Mouse (Mus musculus) liver (tissue): ENCODE measurements around the gene Xkrx.
"Not testable (repeated sequence)": the region's sequence is repeated elsewhere in the genome, so short reads cannot be mapped to it uniquely, and the experiment has no call there.

Source experiments
- DNase-seq: peaks from one replicate; pipeline ENCODE4 v3.0.0-alpha.2; 2020; ENCODE audit warnings: mixed read lengths

Xkrx gene

DNA sequence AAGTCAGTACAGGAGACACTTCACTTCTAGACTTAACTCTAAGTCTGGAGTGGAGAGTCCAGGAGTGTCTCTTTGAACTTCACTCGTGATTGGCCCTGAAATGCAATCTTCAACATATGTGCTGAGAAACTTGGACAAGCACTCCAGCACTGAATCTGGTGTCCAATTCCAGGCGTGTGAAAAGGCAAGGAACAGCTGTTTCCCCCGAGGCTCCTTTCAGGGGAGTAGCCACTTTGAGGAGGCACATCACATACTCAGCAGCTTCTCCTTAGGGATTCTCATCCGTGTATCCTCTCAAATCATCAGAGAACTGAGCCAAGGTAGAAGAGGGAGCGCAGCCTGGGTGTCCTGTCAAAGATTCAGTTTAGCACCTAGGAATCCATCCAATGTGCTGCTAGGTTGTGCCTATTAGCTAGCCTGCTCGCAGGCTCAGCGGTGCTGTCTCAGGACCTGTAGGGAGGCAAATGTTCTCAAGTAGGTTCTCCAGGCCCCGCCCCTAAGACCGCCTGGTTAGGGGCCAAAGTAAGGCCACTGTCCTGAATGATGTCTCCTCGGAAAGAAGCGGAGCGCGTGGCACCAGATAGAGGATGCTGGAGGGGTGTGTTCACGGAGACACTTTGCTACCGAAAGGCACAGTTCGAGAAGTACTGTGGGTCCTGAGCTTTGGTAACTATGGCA lies at the start of gene Xkrx:
TSS of gene Xkrx (minus strand) at position 34 of the 678 bp plus-strand sequence.
- no peak for DNase-seq

DNA sequence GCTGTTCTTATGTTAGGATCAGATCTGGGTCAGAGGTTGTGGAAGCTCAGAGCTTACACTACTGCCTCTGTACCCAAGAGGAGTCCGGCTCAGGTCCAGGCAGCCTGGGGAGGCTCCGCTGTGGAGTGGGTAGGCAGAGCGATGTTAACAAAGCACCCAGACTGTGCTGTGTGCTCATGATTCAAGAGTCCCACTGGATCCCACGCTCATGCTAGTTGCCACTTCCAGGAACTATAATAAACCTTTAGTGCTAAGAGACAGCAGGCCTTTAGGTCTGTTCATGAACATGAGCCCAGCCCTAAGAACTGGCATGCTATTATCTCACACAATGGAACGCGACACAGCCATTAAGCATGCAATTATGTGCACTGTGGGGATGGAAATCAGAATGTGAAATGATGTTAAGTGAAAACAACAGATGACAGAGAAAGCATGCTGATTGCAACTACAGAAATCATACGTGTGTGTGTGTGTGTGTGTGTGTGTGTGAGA lies 49.3 kb upstream of the Xkrx start:
- DNase-seq = no peak

DNA sequence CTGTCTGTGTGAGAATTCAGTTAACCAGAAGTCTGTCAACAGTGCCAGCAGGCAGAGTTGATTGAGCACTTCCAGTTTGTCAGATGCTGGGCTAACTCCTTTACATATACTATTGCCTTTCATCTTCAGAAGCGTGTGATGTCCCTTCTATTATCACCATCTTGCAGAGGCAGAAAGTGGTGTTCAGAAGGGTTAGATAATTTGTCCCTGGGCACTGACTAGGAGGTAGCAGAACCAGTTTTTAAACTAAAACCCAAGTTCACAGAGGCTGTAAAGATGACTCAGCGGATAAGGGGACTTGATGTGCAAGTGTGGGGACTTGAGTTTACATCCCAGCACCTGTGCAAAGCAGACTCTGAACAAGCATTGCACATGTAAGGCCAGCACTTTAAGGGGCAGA lies 46.6 kb upstream of the Xkrx start:
- DNase-seq = no peak

DNA sequence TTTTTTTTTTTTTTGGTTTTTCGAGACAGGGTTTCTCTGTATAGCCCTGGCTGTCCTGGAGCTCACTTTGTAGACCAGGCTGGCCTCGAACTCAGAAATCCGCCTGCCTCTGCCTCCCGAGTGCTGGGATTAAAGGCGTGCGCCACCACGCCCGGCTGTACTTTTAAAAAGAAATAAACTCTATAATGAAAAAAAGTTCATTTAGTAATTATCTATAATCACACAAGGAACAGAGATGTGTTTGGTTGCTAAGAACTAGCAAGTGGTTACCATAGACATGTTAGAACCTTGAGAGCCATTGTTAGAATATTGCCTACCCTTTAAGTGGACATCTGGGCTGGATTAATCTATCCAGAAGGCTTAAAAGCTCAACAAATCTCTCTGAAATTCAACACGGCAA lies 25.3 kb upstream of the Xkrx start, which contains the start of gene Arl13a:
TSS of gene Arl13a (plus strand) at position 301 of the 400 bp plus-strand sequence.
- not testable (repeated sequence) for DNase-seq

DNA sequence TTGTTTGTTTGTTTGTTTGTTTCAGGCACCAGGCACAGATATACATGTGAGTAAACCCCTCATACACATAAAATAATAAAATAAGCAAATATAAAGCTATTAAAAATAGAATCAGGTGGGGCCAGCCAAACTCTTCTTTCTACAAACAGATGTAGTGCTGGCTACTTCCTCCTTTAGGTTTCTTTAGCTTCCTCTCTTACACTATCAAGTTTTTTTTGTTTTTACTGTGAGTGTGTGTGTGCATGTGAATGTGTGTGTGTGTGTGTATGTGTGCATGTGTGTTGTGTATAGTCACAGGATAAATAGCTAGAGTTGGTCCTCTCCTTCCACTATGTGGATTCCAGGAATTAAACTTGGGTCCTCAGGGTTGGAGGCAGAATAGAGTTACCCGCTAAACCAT lies 12.8 kb upstream of the Xkrx start:
- no peak for DNase-seq

DNA sequence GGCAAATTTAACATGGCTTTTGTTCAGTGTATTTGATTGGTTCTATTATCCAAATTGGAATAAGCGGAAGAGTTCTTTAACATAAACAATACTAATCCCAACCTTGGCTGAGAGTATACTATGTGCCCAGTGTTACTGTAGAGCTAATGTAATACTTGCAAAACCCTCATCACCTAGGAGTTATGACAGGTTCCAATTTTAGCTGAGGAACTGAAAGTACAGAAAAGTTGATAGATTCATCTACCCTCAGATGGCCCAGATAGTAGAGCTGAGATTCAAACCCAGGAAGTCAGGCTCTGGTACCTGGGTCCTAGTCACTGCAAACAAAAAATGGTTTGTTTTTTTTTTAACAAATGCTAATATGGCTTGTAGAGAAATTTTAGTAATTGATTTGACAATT lies 8.7 kb upstream of the Xkrx start:
- no peak for DNase-seq

DNA sequence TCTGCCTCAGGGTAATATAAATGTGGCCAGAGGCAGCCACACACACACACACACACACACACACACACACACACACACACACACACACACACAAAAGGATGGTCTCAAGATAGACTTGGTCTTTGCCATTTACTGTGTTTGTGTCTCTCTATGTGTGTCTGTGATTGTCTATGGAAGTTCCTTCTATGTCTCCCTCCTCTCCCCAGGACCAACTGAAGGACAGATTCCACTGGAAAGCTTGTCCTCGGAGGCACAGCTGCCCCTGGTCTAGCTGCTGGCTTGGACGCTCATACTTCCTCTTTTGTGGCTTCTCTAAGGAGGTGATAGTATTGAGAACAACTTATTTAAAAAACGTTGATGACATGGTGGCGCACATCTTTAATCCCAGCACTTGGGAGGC lies 1.6 kb upstream of the Xkrx start:
- peak; percentile 2 for DNase-seq

DNA sequence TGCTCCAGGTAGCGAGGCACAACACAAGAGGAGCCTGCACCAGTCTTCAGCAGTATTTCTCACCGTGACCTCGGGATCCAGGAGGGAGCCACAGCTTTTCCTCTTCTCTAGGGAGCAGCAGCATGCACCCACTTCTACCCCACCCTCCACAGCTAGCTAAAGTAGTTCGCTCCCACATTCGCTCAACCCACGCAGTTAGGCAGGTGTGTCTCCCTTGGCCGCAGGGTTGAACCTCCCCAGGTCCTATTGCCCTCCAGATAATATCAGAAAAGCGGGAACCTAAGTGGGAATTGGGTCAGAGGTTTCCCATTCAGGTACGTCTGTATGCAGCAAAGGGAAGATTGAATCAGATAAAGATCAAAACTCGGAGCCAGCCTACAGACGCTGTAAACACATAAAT lies 950 bp upstream of the Xkrx start:
- DNase-seq = no peak

DNA sequence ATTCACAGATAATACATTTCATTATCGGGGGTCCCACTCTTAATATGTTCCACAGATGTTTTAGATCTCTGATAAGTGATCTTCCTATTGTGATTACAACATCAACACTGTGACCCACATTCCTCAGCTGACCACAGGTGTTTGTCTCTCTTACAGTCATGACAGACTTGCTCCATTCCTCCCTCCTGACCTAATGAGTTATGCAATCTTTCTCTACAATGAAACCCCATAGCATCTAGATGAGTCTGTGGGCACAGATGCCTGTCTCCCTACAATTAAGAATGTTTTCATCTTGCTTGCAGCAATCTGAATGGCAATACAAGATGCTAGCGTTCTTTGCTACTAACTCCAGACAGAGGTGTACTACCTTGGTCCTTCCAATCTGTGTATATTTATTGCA lies 1.4 kb downstream of the Xkrx start:
- DNase-seq = no peak

DNA sequence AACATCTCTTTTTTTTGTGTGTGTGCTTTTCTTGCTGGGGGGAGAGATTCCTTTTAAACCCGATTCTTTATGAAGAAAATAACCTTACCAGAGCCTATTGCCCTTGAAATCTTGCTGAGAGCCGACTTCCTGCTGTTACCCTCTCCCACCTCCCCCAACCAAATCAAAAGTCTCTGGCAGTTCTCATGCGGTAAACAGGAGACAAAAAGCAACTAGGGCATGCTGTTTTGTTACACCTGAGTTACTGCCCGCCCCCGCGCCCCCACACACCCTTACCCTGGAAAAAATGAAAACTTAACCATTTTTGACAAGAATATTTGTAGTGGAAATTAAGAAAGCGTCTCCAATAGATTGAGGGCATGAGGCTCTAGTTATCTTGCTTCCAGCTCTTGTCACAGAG lies 3.7 kb downstream of the Xkrx start:
- no peak for DNase-seq

DNA sequence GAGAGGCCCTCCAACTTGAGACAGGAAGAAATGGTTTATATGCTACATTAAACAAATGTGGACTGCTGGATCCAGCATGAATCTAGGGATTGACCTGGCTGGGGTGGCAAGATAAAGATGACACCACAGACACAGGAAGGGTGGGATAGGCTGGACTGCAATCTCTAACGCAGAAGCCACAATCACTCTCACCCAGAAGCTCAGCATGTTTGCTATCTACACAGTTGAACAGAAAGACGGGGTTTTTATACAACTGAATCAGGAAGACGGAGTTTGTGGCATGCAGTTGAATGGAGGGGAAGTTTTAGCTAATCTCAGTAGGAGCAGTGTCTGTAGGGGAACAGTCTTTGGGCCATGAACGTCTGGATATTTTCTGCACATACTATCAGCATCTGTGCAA lies 19.9 kb downstream of the Xkrx start:
- no peak for DNase-seq

DNA sequence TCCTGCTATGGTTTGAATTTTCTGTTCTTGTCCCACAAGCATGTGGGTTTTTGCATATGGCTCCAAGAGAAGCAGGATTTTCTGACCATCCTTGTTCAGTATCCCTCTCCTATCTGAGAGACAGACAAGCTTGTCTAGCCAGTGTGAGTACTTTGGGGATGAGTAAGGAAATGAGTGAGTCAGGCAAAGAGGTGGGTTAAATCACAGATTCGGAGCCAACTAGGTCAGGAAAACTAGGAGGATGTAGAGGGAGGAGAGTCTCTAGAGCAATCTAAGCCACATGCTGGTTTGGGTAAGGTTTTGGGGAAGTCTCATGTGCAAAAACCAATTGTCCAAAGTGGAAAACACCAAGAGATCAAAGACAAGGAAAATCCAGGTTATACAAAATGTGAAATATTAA lies 20.3 kb downstream of the Xkrx start:
- DNase-seq = no peak

DNA sequence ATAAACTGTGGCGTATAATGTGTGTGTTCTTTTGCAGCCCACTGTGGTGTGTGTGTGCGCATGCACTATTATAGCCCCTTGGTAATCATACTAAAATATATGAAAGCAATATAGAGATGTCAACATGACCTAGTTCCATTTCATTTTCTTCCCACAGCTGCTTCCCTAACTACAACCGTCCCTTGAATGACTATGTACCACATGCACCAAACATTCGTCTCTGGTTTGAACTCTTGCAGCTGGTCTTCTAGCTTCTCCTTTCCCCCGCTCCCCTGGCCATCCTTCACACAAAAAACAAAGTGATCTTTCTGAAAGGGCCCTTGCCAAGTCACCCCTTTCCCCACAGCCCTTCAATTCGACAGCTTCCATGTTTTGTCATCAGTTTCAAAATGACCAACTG lies 21.9 kb downstream of the Xkrx start:
- DNase-seq = no peak

DNA sequence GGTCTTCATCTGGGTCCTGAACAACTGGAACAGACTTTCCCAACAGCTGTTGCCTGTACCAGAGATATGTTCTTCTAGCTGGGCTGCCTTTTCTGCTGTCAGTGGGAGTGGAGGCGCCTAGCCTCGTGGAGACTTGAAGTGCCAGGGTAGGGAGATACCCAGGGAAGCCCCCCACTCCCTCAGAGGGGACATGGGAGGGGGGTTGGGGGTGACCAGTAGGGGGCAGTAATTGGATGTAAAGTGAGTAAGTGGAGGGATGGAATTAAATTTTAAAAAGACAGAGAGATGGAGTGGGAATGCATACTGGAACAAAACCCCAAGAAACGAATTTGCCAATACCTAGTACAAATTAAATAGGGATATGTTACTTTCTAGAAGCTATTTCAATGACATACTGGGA lies 28.1 kb downstream of the Xkrx start:
- DNase-seq = no peak

DNA sequence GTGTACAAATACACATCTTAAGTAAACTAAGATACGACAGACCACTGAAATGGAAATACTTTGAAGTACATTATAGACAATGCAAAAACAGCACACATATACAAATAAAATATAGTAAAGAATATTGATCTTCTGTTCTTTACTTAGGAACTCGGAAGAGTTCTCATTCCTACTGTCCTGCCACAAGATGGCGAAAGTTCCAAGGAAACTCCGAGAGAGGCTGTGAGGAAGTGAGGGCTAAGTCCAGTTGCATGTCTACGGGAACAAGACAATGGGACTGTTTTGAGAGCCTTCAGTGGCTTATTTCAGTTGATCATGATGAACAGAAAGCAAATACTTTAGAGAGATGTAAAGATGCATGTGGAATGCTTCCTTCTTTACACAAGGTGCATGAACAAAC lies 29.6 kb downstream of the Xkrx start:
- no peak for DNase-seq

DNA sequence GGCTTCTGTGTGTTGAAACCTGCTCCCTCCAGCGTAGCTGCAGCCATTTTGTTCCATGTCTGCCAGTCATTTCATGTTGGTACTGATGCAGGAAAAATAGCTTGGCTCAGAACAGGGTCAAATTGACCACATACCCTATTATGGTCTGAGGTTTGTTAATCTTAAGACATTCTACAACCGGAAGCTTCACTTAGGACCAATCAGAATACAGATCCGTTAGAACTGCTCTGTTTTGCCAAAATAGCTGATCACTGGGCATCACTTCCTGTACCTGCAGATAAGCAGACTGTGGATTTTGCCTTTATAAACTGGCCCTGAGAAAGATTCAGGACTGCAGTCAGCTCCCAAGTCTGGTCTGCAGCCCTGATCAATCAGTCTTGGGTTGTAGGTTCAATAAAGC lies 33.3 kb downstream of the Xkrx start:
- no peak for DNase-seq

DNA sequence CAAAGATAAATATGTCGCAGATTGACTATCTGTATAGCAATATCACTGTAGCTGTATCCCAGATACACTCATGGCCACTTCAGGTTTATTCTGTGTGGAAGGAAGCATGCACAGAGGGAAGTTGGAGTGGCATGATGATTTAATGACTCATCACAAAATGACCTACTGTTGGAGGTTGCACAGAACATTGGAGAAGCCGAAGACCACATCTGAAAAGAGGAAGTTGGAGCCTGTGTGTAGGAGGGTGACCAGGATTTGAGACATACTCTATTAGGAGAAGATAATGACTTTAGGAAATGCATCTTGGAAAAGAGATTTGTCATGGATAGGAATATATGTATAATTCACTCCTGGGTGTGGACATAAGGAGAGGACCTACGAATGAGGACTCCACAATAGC lies 45.5 kb downstream of the Xkrx start:
- no peak for DNase-seq

DNA sequence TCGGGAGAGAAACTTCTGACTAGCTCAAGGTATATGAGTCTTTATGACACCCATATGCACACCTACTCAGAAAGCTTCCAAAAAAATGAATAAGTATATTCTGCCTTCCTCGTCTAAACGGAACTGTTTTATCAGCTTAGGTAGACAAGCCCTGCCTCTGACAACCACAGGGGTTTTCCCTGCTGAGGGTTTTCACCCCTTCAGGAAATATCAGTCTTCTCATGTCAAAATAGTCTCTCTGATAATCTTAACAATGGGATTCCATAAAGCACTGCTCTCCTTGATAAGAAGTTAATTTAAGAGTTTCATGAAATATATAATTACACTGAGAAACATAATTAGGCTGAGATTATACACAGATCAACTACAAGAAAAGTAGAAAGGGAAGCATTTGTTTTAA lies 50.1 kb downstream of the Xkrx start:
- DNase-seq = no peak

DNA sequence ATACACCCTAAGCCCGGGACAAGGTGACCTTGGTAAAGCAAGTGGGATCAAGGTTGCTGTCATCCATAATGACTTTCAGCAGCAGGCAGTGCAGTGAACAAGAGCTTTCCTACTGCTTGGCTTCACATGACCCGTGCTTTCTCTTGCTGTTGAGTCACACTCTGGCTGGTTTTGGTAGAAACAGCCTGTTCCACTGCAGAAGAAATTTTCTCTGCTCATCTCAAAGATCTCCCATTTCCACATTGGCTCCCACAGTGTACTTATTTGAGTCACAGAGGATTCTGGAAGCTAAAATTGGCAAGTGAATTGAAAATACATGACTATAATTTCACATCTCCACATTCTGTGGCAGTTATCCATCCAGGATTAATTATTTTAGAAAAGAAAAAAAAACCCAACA lies 59.2 kb downstream of the Xkrx start:
- DNase-seq = no peak
